Comparison of ENCODE assay signal across 8 mouse cellular contexts in genomic region chr10:81136706-81137231, GRCm38 (mm10). TPM values are rescaled to one million over a fixed set of nuclear protein-coding genes. Genes with fewer than 3 reads are reported as not detected.
DNase-seq lines count a peak whose midpoint lies in the region; ATAC-seq and TF ChIP-seq lines count a peak whose summit lies in the region.

No protein-coding gene starts in this region.

- TF ChIP-seq CTCF in stomach, postnatal 0 days (IDR thresholded peaks at IDR 0.05; ENCODE audit: low read depth) = no peak

- peaks cover 24% of the 10 kb centered on the region for H3K27me3 ChIP-seq in hindbrain, embryonic 14.5 days (ENCODE audit: control insufficient read depth, insufficient read depth, low read length)
- peaks cover 33% of the 10 kb centered on the region for H3K27me3 ChIP-seq in limb, embryonic 13.5 days
- no peaks in the 10 kb centered on the region for H3K27me3 ChIP-seq in stomach, postnatal 0 days (ENCODE audit: control insufficient read depth, insufficient read depth, low read length)

- H3K4me2 ChIP-seq in hindbrain, embryonic 14.5 days (replicated peaks) = peak overlapping the region; percentile 96
- H3K4me2 ChIP-seq in limb, embryonic 13.5 days (replicated peaks) = peak overlapping the region; percentile 97
- peak overlapping the region; percentile 97 for H3K4me2 ChIP-seq in stomach, postnatal 0 days (replicated peaks; ENCODE audit: low read depth)

- intact Hi-C loops in left cerebral cortex, postnatal 4 days (cut with DNase I) = no loop called here

- no peak for TF ChIP-seq EP300 in stomach, postnatal 0 days (optimal IDR thresholded peaks at IDR 0.05)

- ATAC-seq in cerebellum, adult (ENCODE audit: insufficient number of reproducible peaks, low FRiP score, low TSS enrichment) = 0 out of 2 replicates have a peak, but pooled peaks have one; percentile 13
- peak; percentile 35 for ATAC-seq in hindbrain, embryonic 14.5 days (ENCODE audit: low FRiP score)
- peak; percentile 60 for ATAC-seq in limb, embryonic 13.5 days (ENCODE audit: low FRiP score, low read depth)
- ATAC-seq in stomach, postnatal 0 days (ENCODE audit: low FRiP score, low TSS enrichment) = peak; percentile 31

- H3K9ac ChIP-seq in hindbrain, embryonic 14.5 days = peak overlapping the region; percentile 95
- H3K9ac ChIP-seq in limb, embryonic 13.5 days = peak overlapping the region; percentile 95
- peak overlapping the region; percentile 98 for H3K9ac ChIP-seq in stomach, postnatal 0 days (ENCODE audit: low read length)

- peak overlapping the region; percentile 96 for H3K27ac ChIP-seq in hindbrain, embryonic 14.5 days
- H3K27ac ChIP-seq in limb, embryonic 13.5 days = peak overlapping the region; percentile 99
- peak overlapping the region; percentile 99 for H3K27ac ChIP-seq in stomach, postnatal 0 days (replicated peaks)

- peak overlapping the region; percentile 68 for H3K4me3 ChIP-seq in hindbrain, embryonic 14.5 days (replicated peaks; ENCODE audit: low read length)
- H3K4me3 ChIP-seq in limb, embryonic 13.5 days = peak overlapping the region; percentile 87
- peak overlapping the region; percentile 98 for H3K4me3 ChIP-seq in stomach, postnatal 0 days (ENCODE audit: low read depth, low read length)

- DNase-seq in left cerebral cortex, adult 8-10 months (ENCODE audit: low spot score in 2 of 2) = peak; percentile 66 to 80
- DNase-seq in left cerebral cortex, postnatal 4 days = no peak
- peak; percentile 72 to 78 for DNase-seq in frontal cortex, postnatal 36 days (ENCODE audit: low spot score in 2 of 2)
- DNase-seq in hindbrain, embryonic 14.5 days (ENCODE audit: low spot score) = no peak
- DNase-seq in naive thymus-derived CD4-positive, alpha-beta T cell, adult 2 months (ENCODE audit: low read depth) = peak; percentile 86
- DNase-seq in stomach, postnatal 0 days (ENCODE audit: low spot score) = peak; percentile 86

- no peaks in the 10 kb centered on the region for H3K36me3 ChIP-seq in hindbrain, embryonic 14.5 days (replicated peaks; ENCODE audit: control insufficient read depth, insufficient read depth)
- peaks cover 13% of the 10 kb centered on the region; the same call in 1 of the 2 replicates for H3K36me3 ChIP-seq in limb, embryonic 13.5 days
- H3K36me3 ChIP-seq in stomach, postnatal 0 days (ENCODE audit: control insufficient read depth, insufficient read depth, low read length) = no peaks in the 10 kb centered on the region

- peaks cover 26% of the 10 kb centered on the region for H3K4me1 ChIP-seq in hindbrain, embryonic 14.5 days (replicated peaks; ENCODE audit: control insufficient read depth, insufficient read depth, low read length)
- peaks cover 57% of the 10 kb centered on the region for H3K4me1 ChIP-seq in limb, embryonic 13.5 days
- H3K4me1 ChIP-seq in stomach, postnatal 0 days (replicated peaks; ENCODE audit: control insufficient read depth, insufficient read depth) = peaks cover 10% of the 10 kb centered on the region

- whole genome bisulfite sequencing in hindbrain, embryonic 14.5 days = under 1% methylated on average over 43 of the region's 50 CpGs
- 1% methylated on average over 47 of the region's 50 CpGs for WGBS in limb, embryonic 13.5 days
- under 1% methylated on average over 28 of the region's 50 CpGs for WGBS in stomach, postnatal 0 days

- H3K9me3 ChIP-seq in hindbrain, embryonic 14.5 days (ENCODE audit: control insufficient read depth, low read length) = no peaks in the 10 kb centered on the region
- H3K9me3 ChIP-seq in limb, embryonic 13.5 days = no peaks in the 10 kb centered on the region
- H3K9me3 ChIP-seq in stomach, postnatal 0 days (ENCODE audit: control insufficient read depth, low read length) = no peaks in the 10 kb centered on the region

RNA-seq across cellular contexts. Expression of gene Zbtb7a, which starts 1.7 kb away (rescaled TPM):
- 100 to 1,000 TPM; 106 to 115 (median 112) TPM for total RNA-seq in left cerebral cortex, adult 8-10 months (2022)
- 10 to 100 TPM; 23.3 to 24.7 TPM for total RNA-seq in left cerebral cortex, postnatal 4 days (2021)
- 12.4 and 14.4 TPM in 2 replicates for polyA plus RNA-seq in hindbrain, embryonic 14.5 days (2014; fragmentation: Nextera tagmentation; extraction: Ambion mirVana)
- 22.5 and 22.6 TPM in 2 replicates for polyA plus RNA-seq in limb, embryonic 13.5 days (2015; fragmentation: Nextera tagmentation; extraction: Ambion mirVana)
- polyA plus RNA-seq in stomach, postnatal 0 days (2015; fragmentation: Nextera tagmentation; extraction: Ambion mirVana) = 87.5 and 94.1 TPM in 2 replicates

RNA-seq across cellular contexts. Expression of gene Pias4, which starts 31.0 kb away (rescaled TPM):
- total RNA-seq in left cerebral cortex, adult 8-10 months (2022) = 10 to 100 TPM; 22.0 to 30.4 (median 27.9) TPM
- 10 to 100 TPM; 29.6 to 30.4 TPM for total RNA-seq in left cerebral cortex, postnatal 4 days (2021)
- 43.7 and 48.3 TPM in 2 replicates for polyA plus RNA-seq in hindbrain, embryonic 14.5 days (2014; fragmentation: Nextera tagmentation; extraction: Ambion mirVana)
- 62.2 and 62.3 TPM in 2 replicates for polyA plus RNA-seq in limb, embryonic 13.5 days (2015; fragmentation: Nextera tagmentation; extraction: Ambion mirVana)
- 18.7 and 20.9 TPM in 2 replicates for polyA plus RNA-seq in stomach, postnatal 0 days (2015; fragmentation: Nextera tagmentation; extraction: Ambion mirVana)

RNA-seq across cellular contexts. Expression of gene Map2k2, which starts 31.1 kb away (rescaled TPM):
- total RNA-seq in left cerebral cortex, adult 8-10 months (2022) = 100 to 1,000 TPM; 121 to 132 (median 126) TPM
- total RNA-seq in left cerebral cortex, postnatal 4 days (2021) = 100 to 1,000 TPM; 153 to 167 TPM
- polyA plus RNA-seq in hindbrain, embryonic 14.5 days (2014; fragmentation: Nextera tagmentation; extraction: Ambion mirVana) = 222 and 230 TPM in 2 replicates
- 192 and 197 TPM in 2 replicates for polyA plus RNA-seq in limb, embryonic 13.5 days (2015; fragmentation: Nextera tagmentation; extraction: Ambion mirVana)
- 135 and 142 TPM in 2 replicates for polyA plus RNA-seq in stomach, postnatal 0 days (2015; fragmentation: Nextera tagmentation; extraction: Ambion mirVana)

RNA-seq across cellular contexts. Expression of gene Creb3l3, which starts 38.1 kb away (rescaled TPM):
- total RNA-seq in left cerebral cortex, adult 8-10 months (2022) = under 1 TPM in 3 of 4 experiments, not detected in 1; 0.28 to 0.48 (median 0.37) TPM
- under 1 TPM; 0.22 to 0.60 TPM for total RNA-seq in left cerebral cortex, postnatal 4 days (2021)
- 0.09 and 0.32 TPM in 2 replicates for polyA plus RNA-seq in hindbrain, embryonic 14.5 days (2014; fragmentation: Nextera tagmentation; extraction: Ambion mirVana)
- 0.18 and 0.60 TPM in 2 replicates for polyA plus RNA-seq in limb, embryonic 13.5 days (2015; fragmentation: Nextera tagmentation; extraction: Ambion mirVana)
- 9.3 and 10.4 TPM in 2 replicates for polyA plus RNA-seq in stomach, postnatal 0 days (2015; fragmentation: Nextera tagmentation; extraction: Ambion mirVana)

RNA-seq across cellular contexts. Expression of gene Eef2, which starts 39.7 kb away (rescaled TPM):
- total RNA-seq in left cerebral cortex, adult 8-10 months (2022) = 100 to 1,000 TPM; 928 to 998 (median 954) TPM
- 1,000 to 10,000 TPM; 1,312 to 1,322 TPM for total RNA-seq in left cerebral cortex, postnatal 4 days (2021)
- polyA plus RNA-seq in hindbrain, embryonic 14.5 days (2014; fragmentation: Nextera tagmentation; extraction: Ambion mirVana) = 413 and 447 TPM in 2 replicates
- polyA plus RNA-seq in limb, embryonic 13.5 days (2015; fragmentation: Nextera tagmentation; extraction: Ambion mirVana) = 577 and 592 TPM in 2 replicates
- polyA plus RNA-seq in stomach, postnatal 0 days (2015; fragmentation: Nextera tagmentation; extraction: Ambion mirVana) = 337 and 380 TPM in 2 replicates

Comparison
In these comparisons a context has a peak if more than half of its experiments do, and no peak if none do; other contexts are left out.
1. DNase-seq: peak in left cerebral cortex, adult 8-10 months (2 of 2), frontal cortex, postnatal 36 days (2 of 2), naive thymus-derived CD4-positive, alpha-beta T cell, adult 2 months (single experiment) and stomach, postnatal 0 days (single experiment); none in left cerebral cortex, postnatal 4 days (single experiment) and hindbrain, embryonic 14.5 days (single experiment).
2. Peak in every context shown above with its lines, with median percentiles within 50 percentile points of each other: ATAC-seq, H3K27ac ChIP-seq, H3K4me2 ChIP-seq, H3K4me3 ChIP-seq and H3K9ac ChIP-seq.